Mouse (Mus musculus): ENCODE measurements at regions not wholly inside any gene's neighbourhood (a gene's known extent, or its start where the extent isn't known, plus 50 kb on each side); places are given as distances from the start of the nearest gene placed in this dataset.

- WGBS, result 71% methylated on average over 10 of the region's 10 CpGs
- no peak for TF ChIP-seq CTCF (IDR thresholded peaks at IDR 0.05; ENCODE audit: low read depth)
- no peaks in the 10 kb centered on the region for H3K9me3 ChIP-seq (ENCODE audit: low read depth, low read length)
- H3K4me2 ChIP-seq, result no peak overlapping the region
- H3K27ac ChIP-seq (ENCODE audit: low read depth), result no peak overlapping the region
- H3K4me1 ChIP-seq (ENCODE audit: insufficient read depth), result no peaks in the 10 kb centered on the region
- H3K36me3 ChIP-seq (ENCODE audit: insufficient read depth), result no peaks in the 10 kb centered on the region
- no peak for ATAC-seq (ENCODE audit: insufficient read depth)
- no peak overlapping the region for H3K4me3 ChIP-seq (ENCODE audit: low read depth, low read length)
- H3K27me3 ChIP-seq (ENCODE audit: insufficient read depth, low read length), result no peaks in the 10 kb centered on the region
- no peak overlapping the region for H3K9ac ChIP-seq
- no peak for DNase-seq
These were observed 75.3 kb downstream of the Olfr267 start for GRCm38 (mm10) chr4:58712166-58712565.

GRCm38 (mm10) chr4:58699236-58699798 lies 88.2 kb downstream of the Olfr267 start:
- peak; percentile 82; the same call in 1 of the 2 replicates for ATAC-seq (ENCODE audit: insufficient read depth)
- no peak for TF ChIP-seq CTCF (IDR thresholded peaks at IDR 0.05; ENCODE audit: low read depth)
- 0 out of 2 replicates have a peak, but pooled peaks cover 3% of the 10 kb centered on the region for H3K4me1 ChIP-seq (ENCODE audit: insufficient read depth)
- H3K27ac ChIP-seq (ENCODE audit: low read depth), result 0 out of 2 replicates have a peak overlapping the region, but pooled peaks have one; percentile 19
- no peak overlapping the region for H3K9ac ChIP-seq
- H3K4me3 ChIP-seq (ENCODE audit: low read depth, low read length), result no peak overlapping the region
- DNase-seq, result peak; percentile 69
- 43% methylated on average over 11 of the region's 11 CpGs for WGBS
- H3K4me2 ChIP-seq, result no peak overlapping the region
- H3K36me3 ChIP-seq (ENCODE audit: insufficient read depth), result no peaks in the 10 kb centered on the region
- H3K27me3 ChIP-seq (ENCODE audit: insufficient read depth, low read length), result no peaks in the 10 kb centered on the region
- no peaks in the 10 kb centered on the region for H3K9me3 ChIP-seq (ENCODE audit: low read depth, low read length)

- 34% methylated on average over 5 of the region's 5 CpGs for WGBS
These were observed 88.7 kb downstream of the Olfr267 start for GRCm38 (mm10) chr4:58698828-58699227.

GRCm38 (mm10) chr4:58696684-58697083 lies 90.8 kb downstream of the Olfr267 start:
- no peak for TF ChIP-seq CTCF (IDR thresholded peaks at IDR 0.05; ENCODE audit: low read depth)
- WGBS, result 39% methylated on average over 4 of the region's 4 CpGs
- no peak overlapping the region for H3K27ac ChIP-seq (ENCODE audit: low read depth)
- no peaks in the 10 kb centered on the region for H3K9me3 ChIP-seq (ENCODE audit: low read depth, low read length)
- no peaks in the 10 kb centered on the region for H3K27me3 ChIP-seq (ENCODE audit: insufficient read depth, low read length)
- H3K4me3 ChIP-seq (ENCODE audit: low read depth, low read length), result no peak overlapping the region
- H3K36me3 ChIP-seq (ENCODE audit: insufficient read depth), result no peaks in the 10 kb centered on the region
- H3K4me1 ChIP-seq (ENCODE audit: insufficient read depth), result 0 out of 2 replicates have a peak, but pooled peaks cover 3% of the 10 kb centered on the region
- no peak overlapping the region for H3K9ac ChIP-seq
- no peak overlapping the region for H3K4me2 ChIP-seq
- peak; percentile 46 for DNase-seq
- 0 out of 2 replicates have a peak, but pooled peaks have one; percentile 19 for ATAC-seq (ENCODE audit: insufficient read depth)

More at GRCm38 (mm10) chr4:58698828-58699227, 88.7 kb downstream of the Olfr267 start:
- ATAC-seq (ENCODE audit: insufficient read depth), result peak; percentile 91
- no peaks in the 10 kb centered on the region for H3K9me3 ChIP-seq (ENCODE audit: low read depth, low read length)
- 0 out of 2 replicates have a peak, but pooled peaks cover 3% of the 10 kb centered on the region for H3K4me1 ChIP-seq (ENCODE audit: insufficient read depth)
- no peaks in the 10 kb centered on the region for H3K27me3 ChIP-seq (ENCODE audit: insufficient read depth, low read length)
- DNase-seq, result peak; percentile 81
- no peak for TF ChIP-seq CTCF (IDR thresholded peaks at IDR 0.05; ENCODE audit: low read depth)
- no peak overlapping the region for H3K4me2 ChIP-seq
- no peaks in the 10 kb centered on the region for H3K36me3 ChIP-seq (ENCODE audit: insufficient read depth)
- H3K4me3 ChIP-seq (ENCODE audit: low read depth, low read length), result no peak overlapping the region
- H3K27ac ChIP-seq (ENCODE audit: low read depth), result no peak overlapping the region
- no peak overlapping the region for H3K9ac ChIP-seq

- no peak for ATAC-seq (ENCODE audit: insufficient read depth)
- no peak overlapping the region for H3K9ac ChIP-seq
- H3K4me2 ChIP-seq, result no peak overlapping the region
- H3K27me3 ChIP-seq (ENCODE audit: insufficient read depth, low read length), result no peaks in the 10 kb centered on the region
- H3K4me3 ChIP-seq (ENCODE audit: low read depth, low read length), result no peak overlapping the region
- H3K36me3 ChIP-seq (ENCODE audit: insufficient read depth), result no peaks in the 10 kb centered on the region
- H3K4me1 ChIP-seq (ENCODE audit: insufficient read depth), result 0 out of 2 replicates have a peak, but pooled peaks cover 3% of the 10 kb centered on the region
- no peak for DNase-seq
- no peak for TF ChIP-seq CTCF (IDR thresholded peaks at IDR 0.05; ENCODE audit: low read depth)
- H3K27ac ChIP-seq (ENCODE audit: low read depth), result no peak overlapping the region
- WGBS, result 81% methylated on average over 6 of the region's 6 CpGs
- no peaks in the 10 kb centered on the region for H3K9me3 ChIP-seq (ENCODE audit: low read depth, low read length)
These were observed 92.2 kb downstream of the Olfr267 start for GRCm38 (mm10) chr4:58695281-58695680.

- Histone ChIP-seq H3K36me3 (ENCODE audit: insufficient read depth) (no peaks in the 10 kb centered on the region), H3K9ac (no peak overlapping the region), H3K27me3 (ENCODE audit: insufficient read depth, low read length) (no peaks in the 10 kb centered on the region), H3K4me2 (no peak overlapping the region), H3K4me3 (ENCODE audit: low read depth, low read length) (no peak overlapping the region), H3K9me3 (ENCODE audit: low read depth, low read length) (no peaks in the 10 kb centered on the region), H3K27ac (ENCODE audit: low read depth) (no peak overlapping the region), H3K4me1 (ENCODE audit: insufficient read depth) (no peaks in the 10 kb centered on the region)
- 51% methylated on average over 6 of the region's 6 CpGs for WGBS
- DNase-seq (peak; percentile 65), ATAC-seq (ENCODE audit: insufficient read depth) (no peak)
- TF ChIP-seq CTCF (IDR thresholded peaks at IDR 0.05; ENCODE audit: low read depth), result no peak
These were observed 94.5 kb downstream of the Olfr267 start for GRCm38 (mm10) chr4:58693018-58693417.

DNA sequence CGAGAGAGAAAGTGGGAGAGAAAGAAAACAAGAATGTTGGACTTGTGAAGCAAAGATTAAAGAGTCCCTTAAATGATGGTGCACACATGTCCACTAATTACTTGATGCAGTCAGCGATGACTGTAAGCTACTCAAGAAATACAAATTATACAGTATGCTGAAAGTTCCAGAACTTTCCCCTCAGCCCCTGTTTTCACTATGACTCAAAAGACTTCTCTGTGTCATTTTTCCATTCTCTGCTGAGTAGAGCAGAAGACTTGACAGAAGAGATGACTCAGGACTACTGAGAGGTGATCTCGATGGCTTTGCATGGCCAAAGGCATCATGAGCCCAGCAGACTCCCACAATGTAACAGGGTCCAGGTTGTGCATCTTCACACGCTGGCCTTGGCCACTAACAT lies 105.6 kb downstream of the Olfr267 start:
- Histone ChIP-seq H3K27me3 (ENCODE audit: insufficient read depth, low read length) (no peaks in the 10 kb centered on the region), H3K4me2 (no peak overlapping the region), H3K4me1 (ENCODE audit: insufficient read depth) (no peaks in the 10 kb centered on the region), H3K9me3 (ENCODE audit: low read depth, low read length) (no peaks in the 10 kb centered on the region), H3K27ac (ENCODE audit: low read depth) (no peak overlapping the region), H3K4me3 (ENCODE audit: low read depth, low read length) (no peak overlapping the region), H3K9ac (no peak overlapping the region), H3K36me3 (ENCODE audit: insufficient read depth) (no peaks in the 10 kb centered on the region)
- no peak for TF ChIP-seq CTCF (IDR thresholded peaks at IDR 0.05; ENCODE audit: low read depth)
- 85% methylated on average over 4 of the region's 4 CpGs for WGBS
- DNase-seq, result no peak
- ATAC-seq (ENCODE audit: insufficient read depth), result no peak
